Mouse (Mus musculus) CH12F3 (cell line): ENCODE results near the gene Ube2ql1.

Source experiments
- in situ Hi-C: fragments of 300-500 bp; cut with MboI; formaldehyde crosslinking; loops from 2 replicates; pipeline ENCODE4 v1.14.3; 2020; ENCODE audit warnings: low sequenced_read_pairs

Ube2ql1 gene

DNA sequence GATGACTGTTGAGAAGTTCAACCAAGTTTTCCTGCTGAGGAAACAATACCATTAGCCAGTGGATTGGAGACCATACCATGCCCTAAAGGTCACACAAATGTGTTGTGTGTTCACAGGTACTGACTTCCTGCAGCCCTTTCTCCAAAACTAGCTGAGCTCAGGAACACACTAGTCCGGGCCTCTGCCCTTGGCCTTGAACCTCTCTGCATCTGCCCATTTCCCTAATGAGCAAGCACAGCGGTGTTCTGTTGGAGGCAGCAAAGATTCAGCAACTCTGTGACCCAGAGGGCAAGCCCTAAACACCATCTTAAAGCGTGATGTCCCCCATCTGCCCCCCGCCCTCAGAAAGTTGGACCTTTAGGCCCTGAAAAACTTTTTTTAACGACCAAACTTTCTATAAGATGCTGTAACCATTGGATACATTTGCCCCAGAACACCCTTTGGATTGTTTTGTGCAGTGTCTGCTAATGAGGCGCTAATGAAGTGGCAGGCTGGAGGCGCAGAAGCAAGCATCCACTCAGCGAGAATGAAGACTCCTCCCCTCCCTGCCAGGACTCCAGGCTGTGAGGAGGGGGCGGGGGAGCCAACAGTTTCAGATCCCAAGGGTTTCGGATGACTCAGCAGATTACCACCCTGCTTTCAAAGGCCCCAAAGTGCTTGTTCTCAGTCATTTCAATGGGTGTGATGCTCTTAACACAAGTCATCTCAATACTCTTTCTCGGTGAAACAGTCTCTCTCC is 21.7 kb downstream of the Ube2ql1 start:
- in situ Hi-C loops = no loop called here

- in situ Hi-C loops = no loop called here
Observed at GRCm38 (mm10) chr13:69708236-69708635, 31.5 kb downstream of the Ube2ql1 start.

- in situ Hi-C loops = no loop called here
Observed at GRCm38 (mm10) chr13:69707496-69707895, 32.2 kb downstream of the Ube2ql1 start.

- in situ Hi-C loops = no loop called here
Observed at GRCm38 (mm10) chr13:69706919-69707318, 32.8 kb downstream of the Ube2ql1 start.

DNA sequence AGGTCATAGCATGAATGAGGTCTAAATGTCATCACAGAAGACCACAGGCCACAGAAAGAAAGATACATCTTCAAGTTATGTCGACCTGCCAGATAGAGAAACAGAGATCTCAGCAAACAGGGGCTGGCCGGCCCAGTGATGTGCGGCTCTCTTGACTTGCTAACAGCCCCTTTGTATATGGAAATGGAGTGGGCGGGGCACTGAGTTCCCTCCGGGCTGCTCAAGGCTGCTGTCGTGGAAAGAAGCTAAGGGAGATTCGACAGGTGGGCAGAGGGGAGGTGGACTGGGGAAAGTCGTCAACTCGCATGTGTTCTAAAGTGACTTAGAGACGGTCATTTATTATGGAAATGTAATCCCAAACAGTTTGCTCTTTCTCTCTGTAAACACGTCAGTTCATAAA is 36.2 kb downstream of the Ube2ql1 start:
- in situ Hi-C loops = no loop called here

DNA sequence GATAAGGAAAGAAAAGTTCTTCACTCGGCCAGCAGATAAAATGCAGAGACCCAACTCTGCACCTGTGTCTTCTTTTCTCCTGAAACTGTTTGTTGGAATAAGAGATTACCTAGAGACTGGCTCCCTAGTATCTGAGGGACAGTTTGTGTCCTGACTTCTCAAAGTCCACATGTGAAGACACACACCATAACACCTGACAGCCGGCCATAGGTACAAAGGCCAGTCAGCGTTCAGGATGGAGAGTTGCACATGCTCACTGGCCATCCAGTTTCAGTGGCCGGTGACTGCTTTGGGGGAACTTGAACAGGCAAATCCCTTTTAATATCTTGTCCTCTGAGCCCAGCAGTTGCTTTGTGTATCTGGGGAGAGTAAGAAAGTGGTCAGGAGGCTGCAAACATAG is 38.3 kb downstream of the Ube2ql1 start:
- in situ Hi-C loops = no loop called here

DNA sequence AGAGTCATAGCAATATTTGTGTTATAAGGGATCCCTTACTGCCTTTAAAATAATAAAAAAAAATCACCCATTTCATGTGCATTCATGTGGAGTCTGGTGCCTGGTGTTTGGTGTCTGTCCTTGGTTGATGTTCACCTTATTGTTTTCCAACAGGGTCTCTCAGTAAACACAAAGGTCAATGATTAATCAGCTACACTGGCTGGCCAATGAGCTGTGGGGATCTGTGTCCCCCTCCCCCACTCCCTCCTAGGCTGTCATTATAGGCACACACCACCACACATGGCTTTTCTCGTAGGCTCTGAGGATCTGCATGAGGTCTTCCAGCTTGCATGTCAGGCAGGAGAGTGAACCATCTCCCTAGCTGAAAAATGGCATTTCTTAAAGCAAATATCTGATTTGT is 38.9 kb downstream of the Ube2ql1 start:
- in situ Hi-C loops = no loop called here

DNA sequence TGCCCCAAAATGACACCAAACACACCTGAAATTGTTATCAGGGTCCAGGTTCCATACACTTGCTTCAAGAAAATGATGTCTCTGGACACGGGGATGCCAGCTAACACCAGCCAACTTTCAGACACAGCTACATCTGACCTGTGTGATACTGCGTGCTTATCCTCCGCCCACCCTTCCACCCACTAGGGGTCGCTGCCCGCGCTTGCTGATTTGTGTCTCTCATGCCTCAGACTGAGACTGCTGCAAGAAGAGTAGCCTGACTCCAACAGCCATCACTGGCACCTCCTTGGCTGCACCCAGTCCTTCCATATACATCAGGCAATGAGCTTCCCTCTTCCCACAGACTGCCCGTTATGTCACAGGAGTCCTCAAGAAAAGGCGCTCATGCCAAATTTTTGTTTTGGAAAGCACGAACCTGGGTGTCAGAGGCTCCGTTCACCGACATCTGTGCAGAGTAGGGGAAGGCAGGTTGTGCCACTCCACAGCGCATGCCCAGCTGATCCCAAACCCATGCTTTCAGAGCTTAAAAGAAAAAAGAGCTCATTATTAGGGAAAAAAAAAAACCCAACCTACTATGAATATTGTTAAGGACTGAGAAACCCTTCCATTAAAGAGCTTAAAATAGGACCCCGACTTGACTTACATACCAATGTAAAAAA is 43.2 kb downstream of the Ube2ql1 start:
- in situ Hi-C loops = loop anchor here (25.0 kb wide), 1 partner anchor 891 kb away; no protein-coding TSS in a partner anchor

GRCm38 (mm10) chr13:69691074-69691473 is 48.6 kb downstream of the Ube2ql1 start:
- in situ Hi-C loops = loop anchor here (25.0 kb wide), 1 partner anchor 896 kb away; no protein-coding TSS in a partner anchor

GRCm38 (mm10) chr13:69687023-69687422 is 52.7 kb downstream of the Ube2ql1 start:
- in situ Hi-C loops = loop anchor here (25.0 kb wide), 1 partner anchor 900 kb away; no protein-coding TSS in a partner anchor

DNA sequence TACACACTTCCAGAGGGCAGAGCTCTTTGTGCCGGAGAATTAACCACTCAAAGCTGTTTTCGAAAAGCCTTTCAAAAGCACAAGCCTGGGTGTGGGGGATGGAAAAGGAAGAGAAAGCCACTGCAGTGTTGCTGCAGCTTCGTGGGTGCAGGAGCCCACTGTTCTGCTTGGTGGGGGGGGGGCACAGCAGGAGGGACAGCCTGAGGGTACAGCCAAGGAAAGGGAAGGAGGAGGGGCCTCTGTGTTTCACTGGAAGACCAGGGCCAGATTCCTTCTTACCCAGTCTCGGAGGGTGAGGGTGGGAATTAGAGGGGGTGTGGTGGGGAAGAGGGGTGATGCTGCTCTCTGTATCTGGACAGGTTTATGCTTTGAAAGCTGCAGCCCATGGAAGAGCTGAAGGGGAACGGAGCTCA is 54.3 kb downstream of the Ube2ql1 start:
- in situ Hi-C loops = loop anchor here (25.0 kb wide), 1 partner anchor 902 kb away; no protein-coding TSS in a partner anchor

GRCm38 (mm10) chr13:69673921-69674618 is 65.6 kb downstream of the Ube2ql1 start:
- in situ Hi-C loops = no loop called here

- in situ Hi-C loops = no loop called here
Observed at GRCm38 (mm10) chr13:69673197-69673920, 66.3 kb downstream of the Ube2ql1 start.

- in situ Hi-C loops = no loop called here
Observed at GRCm38 (mm10) chr13:69672565-69672964, 67.1 kb downstream of the Ube2ql1 start.

- in situ Hi-C loops = no loop called here
Observed at GRCm38 (mm10) chr13:69672121-69672520, 67.6 kb downstream of the Ube2ql1 start.

DNA sequence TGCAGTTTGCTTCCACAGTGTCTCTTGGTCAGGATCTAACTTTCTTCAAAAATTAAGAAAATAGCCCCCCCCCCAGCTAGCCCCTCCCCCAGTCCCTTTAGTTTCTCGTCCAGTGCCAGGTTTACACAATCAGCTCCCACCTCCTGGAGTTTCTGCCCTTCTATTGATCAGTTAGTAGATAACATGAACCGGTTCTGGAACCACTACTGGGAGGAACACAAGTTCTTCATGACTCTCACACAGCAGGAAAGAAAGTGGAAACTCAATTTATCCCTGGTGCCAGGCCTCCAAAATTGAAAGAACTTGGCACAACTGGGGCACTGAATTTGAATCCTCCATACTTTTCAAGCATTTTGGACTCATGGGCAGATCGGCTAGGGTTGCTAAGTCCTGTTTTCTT is 85.2 kb downstream of the Ube2ql1 start:
- in situ Hi-C loops = no loop called here
